Mouse (Mus musculus) stomach, postnatal 0 days (tissue): ENCODE data around the gene Ctnnd2.

Experiments
- CTCF ChIP-seq: IDR thresholded peaks from 2 replicates; pipeline ENCODE4 v1.5.1; 2016; ENCODE audit warnings: antibody characterized with exemption, low read depth, mild to moderate bottlenecking, moderate library complexity
- EP300 ChIP-seq: optimal IDR thresholded peaks from 2 replicates; pipeline ENCODE3; 2016; ENCODE audit warnings: antibody characterized with exemption

DNA sequence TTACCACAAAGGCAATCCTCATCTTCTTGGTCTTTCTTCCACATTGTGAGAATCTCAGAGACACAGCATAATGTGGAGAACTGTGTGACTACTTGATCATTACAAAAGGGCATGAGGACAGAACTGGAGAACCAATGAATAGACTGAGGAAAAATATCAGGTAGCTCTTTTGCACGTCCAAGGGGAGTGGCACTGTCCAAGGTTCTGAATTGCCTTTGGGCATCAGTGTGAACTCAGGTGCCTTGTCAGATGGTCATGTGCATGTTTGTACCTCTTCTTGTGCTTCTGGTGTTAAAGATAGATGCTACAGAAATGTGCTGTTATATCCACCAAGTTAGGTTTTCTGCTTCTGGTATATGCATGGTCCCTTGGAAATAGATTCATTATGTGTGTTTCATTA, 233.9 kb downstream of the Ctnnd2 start:
- no peak for TF ChIP-seq CTCF
- no peak for TF ChIP-seq EP300
